Mouse (Mus musculus): ENCODE results near the gene Igf2. TPM values are rescaled to one million over a fixed set of nuclear protein-coding genes. Genes with fewer than 3 reads are reported as not detected.

The Igf2 gene
- total and polyA plus RNA-seq, 3 experiments = 60.0 to 75.2 (median 64.5) TPM

DNA sequence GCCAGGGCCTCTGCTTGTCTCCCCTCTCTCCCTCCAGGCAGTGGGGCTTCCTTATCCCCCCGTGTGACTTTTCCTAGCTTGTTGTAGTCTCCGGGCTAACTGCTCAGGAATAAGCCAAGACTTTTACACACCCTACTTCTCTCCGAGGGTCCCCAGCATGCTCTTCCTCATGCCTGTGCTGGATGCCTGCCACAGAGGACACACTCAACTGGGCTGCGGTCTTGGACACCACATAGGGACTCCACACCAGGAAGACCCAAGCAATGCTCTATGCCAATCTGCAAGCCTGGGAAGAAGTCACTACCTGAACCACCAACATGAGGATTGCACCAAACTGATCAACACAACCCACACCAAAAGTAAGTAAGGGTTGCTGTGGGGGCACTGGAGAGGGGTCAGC lies 507 bp downstream of the Igf2 start:
- Histone ChIP-seq H3K36me3 (ENCODE audit: control insufficient read depth, insufficient read depth, low read length) (no peaks in the 10 kb centered on the region), H3K4me1 (ENCODE audit: control insufficient read depth, insufficient read depth, low read length) (peaks cover 3% of the 10 kb centered on the region), H3K79me2 (replicated peaks; ENCODE audit: control insufficient read depth, insufficient read depth, low read length) (no peaks in the 10 kb centered on the region), H3K9ac (ENCODE audit: low read depth, low read length) (no peak overlapping the region), H3K27ac (no peak overlapping the region), H3K4me3 (no peak overlapping the region), H3K27me3 (ENCODE audit: control insufficient read depth, insufficient read depth, low read length) (peaks cover 10% of the 10 kb centered on the region)
- no peak for DNase-seq
- 73% methylated on average over 4 of the region's 4 CpGs for WGBS
- no peak for TF ChIP-seq EP300 (IDR thresholded peaks at IDR 0.05; ENCODE audit: insufficient read depth, low read depth, low read length)
- TF ChIP-seq POLR2A (IDR thresholded peaks at IDR 0.05; ENCODE audit: insufficient read depth, low read depth, low read length) = no peak
- no peak for TF ChIP-seq CTCF (IDR thresholded peaks at IDR 0.05)
- intact Hi-C loops (cut with DNase I) = no loop called here

DNA sequence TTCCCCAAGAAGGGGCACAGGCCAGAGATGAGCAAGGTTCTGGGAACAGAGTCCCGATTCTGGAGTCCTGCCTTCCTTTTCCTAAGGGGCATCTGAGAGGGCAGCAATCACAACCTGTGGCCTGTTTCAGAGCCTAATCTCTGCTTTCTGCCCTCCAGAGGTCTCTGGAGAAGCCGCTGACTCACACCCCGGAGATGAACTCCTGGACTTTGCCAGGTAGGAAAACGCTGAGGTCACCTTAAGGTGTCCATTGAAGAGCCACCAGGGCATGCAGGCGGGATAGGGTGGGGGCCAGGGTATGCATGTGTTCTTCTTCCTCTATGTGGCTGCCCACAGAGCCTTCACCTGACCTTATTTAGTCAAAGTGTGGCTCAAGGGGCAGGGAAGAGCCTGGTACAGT lies 1.3 kb downstream of the Igf2 start:
- peaks cover 17% of the 10 kb centered on the region for H3K27me3 ChIP-seq (ENCODE audit: control insufficient read depth, insufficient read depth, low read length)
- no peak overlapping the region for H3K9ac ChIP-seq (ENCODE audit: low read depth, low read length)
- no peaks in the 10 kb centered on the region for H3K79me2 ChIP-seq (replicated peaks; ENCODE audit: control insufficient read depth, insufficient read depth, low read length)
- H3K4me3 ChIP-seq = no peak overlapping the region
- H3K4me1 ChIP-seq (ENCODE audit: control insufficient read depth, insufficient read depth, low read length) = peaks cover 3% of the 10 kb centered on the region
- no peak for DNase-seq
- intact Hi-C loops (cut with DNase I) = no loop called here
- H3K27ac ChIP-seq = no peak overlapping the region
- H3K36me3 ChIP-seq (ENCODE audit: control insufficient read depth, insufficient read depth, low read length) = no peaks in the 10 kb centered on the region
- 76% methylated on average over 5 of the region's 5 CpGs for WGBS
- TF ChIP-seq POLR2A (IDR thresholded peaks at IDR 0.05; ENCODE audit: insufficient read depth, low read depth, low read length) = no peak
- no peak for TF ChIP-seq CTCF (IDR thresholded peaks at IDR 0.05)
- TF ChIP-seq EP300 (IDR thresholded peaks at IDR 0.05; ENCODE audit: insufficient read depth, low read depth, low read length) = no peak

DNA sequence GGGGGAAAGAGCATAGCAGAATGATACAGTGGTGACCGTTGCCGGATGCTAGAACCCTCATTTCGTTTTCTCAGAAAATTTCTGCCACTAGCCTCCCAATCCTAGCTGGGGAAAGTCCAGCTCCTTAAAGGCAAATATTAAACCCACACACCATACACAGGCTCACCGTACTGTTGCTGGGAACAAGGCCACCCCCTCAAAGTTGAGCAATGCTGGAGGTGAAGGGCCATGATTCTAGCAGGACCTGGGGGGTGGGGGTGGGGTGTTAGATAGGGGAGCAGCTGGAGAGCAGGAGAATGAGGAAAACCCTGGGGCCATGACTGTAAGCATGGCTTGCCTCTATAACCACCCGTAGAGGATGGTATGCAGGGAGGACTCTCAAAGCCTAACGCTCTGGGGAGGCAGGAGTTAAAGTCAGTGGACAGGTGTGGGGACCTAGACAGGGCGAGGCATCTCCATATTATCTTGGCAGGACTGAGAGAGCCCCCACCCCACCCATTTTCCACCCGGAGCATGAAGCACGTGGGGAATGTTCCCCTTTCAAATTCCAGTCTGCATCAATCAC lies 2.1 kb downstream of the Igf2 start:
- 32% methylated on average over 9 of the region's 9 CpGs for WGBS
- DNase-seq = no peak
- Histone ChIP-seq H3K36me3 (ENCODE audit: control insufficient read depth, insufficient read depth, low read length) (no peaks in the 10 kb centered on the region), H3K4me1 (ENCODE audit: control insufficient read depth, insufficient read depth, low read length) (peaks cover 5% of the 10 kb centered on the region), H3K79me2 (replicated peaks; ENCODE audit: control insufficient read depth, insufficient read depth, low read length) (no peaks in the 10 kb centered on the region), H3K4me3 (no peak overlapping the region), H3K9ac (ENCODE audit: low read depth, low read length) (no peak overlapping the region), H3K27me3 (ENCODE audit: control insufficient read depth, insufficient read depth, low read length) (peaks cover 20% of the 10 kb centered on the region), H3K27ac (no peak overlapping the region)
- no peak for TF ChIP-seq CTCF (IDR thresholded peaks at IDR 0.05)
- TF ChIP-seq POLR2A (IDR thresholded peaks at IDR 0.05; ENCODE audit: insufficient read depth, low read depth, low read length) = no peak
- no peak for TF ChIP-seq EP300 (IDR thresholded peaks at IDR 0.05; ENCODE audit: insufficient read depth, low read depth, low read length)
- intact Hi-C loops (cut with DNase I) = no loop called here

DNA sequence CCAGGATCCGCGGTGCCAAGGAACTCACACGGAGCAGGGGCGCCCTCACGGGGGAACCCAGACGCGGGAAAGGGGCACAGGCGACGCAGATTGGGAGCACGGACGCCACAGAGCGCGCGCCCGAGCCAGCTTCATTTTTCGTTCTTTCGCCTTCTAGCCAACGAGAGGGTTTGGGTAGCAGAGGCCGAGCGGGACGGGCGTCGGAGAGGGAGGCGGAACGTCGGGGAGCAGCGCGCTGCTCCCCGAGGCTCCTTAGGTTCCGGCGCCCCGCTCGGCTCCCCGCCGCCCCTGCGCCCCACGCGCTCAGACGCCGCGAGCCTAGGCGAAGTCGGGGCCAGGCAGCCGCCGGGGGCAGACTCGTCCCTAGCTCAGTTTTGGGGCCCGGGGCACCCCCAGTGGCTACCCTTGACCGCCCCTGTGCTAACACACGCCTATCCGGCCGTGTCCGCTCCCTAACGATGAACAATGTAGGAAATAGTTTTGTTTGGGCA lies 2.6 kb downstream of the Igf2 start:
- no peak overlapping the region for H3K27ac ChIP-seq
- H3K79me2 ChIP-seq (replicated peaks; ENCODE audit: control insufficient read depth, insufficient read depth, low read length) = no peaks in the 10 kb centered on the region
- H3K4me1 ChIP-seq (ENCODE audit: control insufficient read depth, insufficient read depth, low read length) = peaks cover 5% of the 10 kb centered on the region
- 3% methylated on average over 53 of the region's 53 CpGs for WGBS
- H3K4me3 ChIP-seq = no peak overlapping the region
- TF ChIP-seq EP300 (IDR thresholded peaks at IDR 0.05; ENCODE audit: insufficient read depth, low read depth, low read length) = no peak
- TF ChIP-seq CTCF (IDR thresholded peaks at IDR 0.05) = no peak
- TF ChIP-seq POLR2A (IDR thresholded peaks at IDR 0.05; ENCODE audit: insufficient read depth, low read depth, low read length) = no peak
- intact Hi-C loops (cut with DNase I) = no loop called here
- H3K27me3 ChIP-seq (ENCODE audit: control insufficient read depth, insufficient read depth, low read length) = peaks cover 23% of the 10 kb centered on the region
- no peak for DNase-seq
- H3K9ac ChIP-seq (ENCODE audit: low read depth, low read length) = no peak overlapping the region
- no peaks in the 10 kb centered on the region for H3K36me3 ChIP-seq (ENCODE audit: control insufficient read depth, insufficient read depth, low read length)

DNA sequence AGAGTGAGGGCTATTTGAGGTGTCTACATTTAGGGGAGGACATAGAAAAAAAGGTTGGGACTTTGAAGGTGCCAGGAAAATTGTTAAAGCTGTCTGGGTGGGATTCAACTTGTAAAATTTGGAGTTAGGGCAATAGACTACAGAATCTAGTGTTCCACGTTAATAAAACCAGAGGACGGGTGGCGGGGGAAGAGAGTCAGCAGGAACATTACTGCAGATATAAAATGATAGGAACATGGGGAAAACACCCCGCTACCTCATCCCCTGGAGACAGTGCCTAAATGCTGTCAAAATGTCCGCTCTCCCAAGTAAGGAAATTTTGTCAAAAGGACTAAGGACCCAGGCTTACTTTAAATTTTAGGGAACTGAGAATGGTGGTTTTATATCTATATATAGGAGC lies 3.5 kb downstream of the Igf2 start:
- H3K27ac ChIP-seq = no peak overlapping the region
- H3K79me2 ChIP-seq (replicated peaks; ENCODE audit: control insufficient read depth, insufficient read depth, low read length) = no peaks in the 10 kb centered on the region
- DNase-seq = no peak
- intact Hi-C loops (cut with DNase I) = no loop called here
- peaks cover 5% of the 10 kb centered on the region for H3K4me1 ChIP-seq (ENCODE audit: control insufficient read depth, insufficient read depth, low read length)
- H3K9ac ChIP-seq (ENCODE audit: low read depth, low read length) = no peak overlapping the region
- 66% methylated on average over 5 of the region's 5 CpGs for WGBS
- no peaks in the 10 kb centered on the region for H3K36me3 ChIP-seq (ENCODE audit: control insufficient read depth, insufficient read depth, low read length)
- H3K27me3 ChIP-seq (ENCODE audit: control insufficient read depth, insufficient read depth, low read length) = peaks cover 32% of the 10 kb centered on the region
- H3K4me3 ChIP-seq = no peak overlapping the region
- TF ChIP-seq POLR2A (IDR thresholded peaks at IDR 0.05; ENCODE audit: insufficient read depth, low read depth, low read length) (no peak), CTCF (IDR thresholded peaks at IDR 0.05) (no peak), EP300 (IDR thresholded peaks at IDR 0.05; ENCODE audit: insufficient read depth, low read depth, low read length) (no peak)

DNA sequence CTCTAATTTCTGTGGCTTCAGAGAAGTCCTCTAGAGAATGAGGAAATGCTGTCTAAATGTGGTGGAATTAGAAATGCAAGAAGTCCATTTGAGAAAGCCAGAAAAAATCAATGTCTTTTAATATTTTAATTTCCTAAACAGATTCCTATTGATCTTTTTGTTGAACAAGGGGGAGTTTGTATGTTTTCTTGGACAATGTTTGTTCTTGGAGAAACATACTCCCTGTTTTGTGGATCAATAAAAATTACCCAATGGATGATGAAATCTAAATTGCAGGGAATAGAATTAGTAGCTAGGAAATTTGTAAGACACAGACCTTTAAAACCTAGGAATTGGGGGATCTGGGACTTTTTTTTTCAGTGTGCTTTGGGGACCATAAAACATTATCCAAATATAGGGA lies 4.8 kb downstream of the Igf2 start:
- peaks cover 2% of the 10 kb centered on the region for H3K4me1 ChIP-seq (ENCODE audit: control insufficient read depth, insufficient read depth, low read length)
- no peak overlapping the region for H3K27ac ChIP-seq
- no peak overlapping the region for H3K9ac ChIP-seq (ENCODE audit: low read depth, low read length)
- intact Hi-C loops (cut with DNase I) = no loop called here
- H3K4me3 ChIP-seq = no peak overlapping the region
- no peak for DNase-seq
- H3K27me3 ChIP-seq (ENCODE audit: control insufficient read depth, insufficient read depth, low read length) = peaks cover 35% of the 10 kb centered on the region
- H3K79me2 ChIP-seq (replicated peaks; ENCODE audit: control insufficient read depth, insufficient read depth, low read length) = no peaks in the 10 kb centered on the region
- no peaks in the 10 kb centered on the region for H3K36me3 ChIP-seq (ENCODE audit: control insufficient read depth, insufficient read depth, low read length)
- no peak for TF ChIP-seq POLR2A (IDR thresholded peaks at IDR 0.05; ENCODE audit: insufficient read depth, low read depth, low read length)
- TF ChIP-seq EP300 (IDR thresholded peaks at IDR 0.05; ENCODE audit: insufficient read depth, low read depth, low read length) = no peak
- TF ChIP-seq CTCF (IDR thresholded peaks at IDR 0.05) = no peak

All from heart, adult 2 months (tissue).